Mouse (Mus musculus): Measurements from ENCODE around the gene Klf12. TPM values are rescaled to one million over a fixed set of nuclear protein-coding genes. Genes with fewer than 3 reads are reported as not detected.

The Klf12 gene
- polyA plus RNA-seq, 1 experiment: not detected

- H3K27ac ChIP-seq (ENCODE audit: insufficient read depth, low read depth, low read length): no peak overlapping the region
- no peak overlapping the region for H3K4me3 ChIP-seq (ENCODE audit: insufficient read depth, low read depth, low read length)
- H3K4me1 ChIP-seq (ENCODE audit: control insufficient read depth, insufficient read depth, low read length): peaks cover 5% of the 10 kb centered on the region
- WGBS: 91% methylated on average over 3 of the region's 3 CpGs
- TF ChIP-seq POLR2A (IDR thresholded peaks at IDR 0.05; ENCODE audit: insufficient read depth, low read depth, low read length) (no peak), CTCF (IDR thresholded peaks at IDR 0.05; ENCODE audit: insufficient read depth, low read depth, low read length) (no peak)
Observed at GRCm38 (mm10) chr14:100095730-100096129, 188.7 kb downstream of the Klf12 start.

- TF ChIP-seq POLR2A (IDR thresholded peaks at IDR 0.05; ENCODE audit: insufficient read depth, low read depth, low read length) (no peak), CTCF (IDR thresholded peaks at IDR 0.05; ENCODE audit: insufficient read depth, low read depth, low read length) (no peak)
- no peak overlapping the region for H3K27ac ChIP-seq (ENCODE audit: insufficient read depth, low read depth, low read length)
- peaks cover 5% of the 10 kb centered on the region for H3K4me1 ChIP-seq (ENCODE audit: control insufficient read depth, insufficient read depth, low read length)
- WGBS: 95% methylated on average over 1 of the region's 1 CpGs
- H3K4me3 ChIP-seq (ENCODE audit: insufficient read depth, low read depth, low read length): no peak overlapping the region
Observed at GRCm38 (mm10) chr14:100090517-100090916, 194.0 kb downstream of the Klf12 start.

- Histone ChIP-seq H3K4me3 (ENCODE audit: insufficient read depth, low read depth, low read length) (no peak overlapping the region), H3K4me1 (ENCODE audit: control insufficient read depth, insufficient read depth, low read length) (no peaks in the 10 kb centered on the region), H3K27ac (ENCODE audit: insufficient read depth, low read depth, low read length) (no peak overlapping the region)
- TF ChIP-seq CTCF (IDR thresholded peaks at IDR 0.05; ENCODE audit: insufficient read depth, low read depth, low read length) (no peak), POLR2A (IDR thresholded peaks at IDR 0.05; ENCODE audit: insufficient read depth, low read depth, low read length) (no peak)
- 54% methylated on average over 4 of the region's 4 CpGs for WGBS
Observed at GRCm38 (mm10) chr14:100079620-100080019, 204.9 kb downstream of the Klf12 start.

- H3K4me1 ChIP-seq (ENCODE audit: control insufficient read depth, insufficient read depth, low read length): no peaks in the 10 kb centered on the region
- H3K4me3 ChIP-seq (ENCODE audit: insufficient read depth, low read depth, low read length): no peak overlapping the region
- TF ChIP-seq POLR2A (IDR thresholded peaks at IDR 0.05; ENCODE audit: insufficient read depth, low read depth, low read length) (no peak), CTCF (IDR thresholded peaks at IDR 0.05; ENCODE audit: insufficient read depth, low read depth, low read length) (no peak)
- no peak overlapping the region for H3K27ac ChIP-seq (ENCODE audit: insufficient read depth, low read depth, low read length)
- 86% methylated on average over 12 of the region's 12 CpGs for WGBS
Observed at GRCm38 (mm10) chr14:100072431-100073195, 211.9 kb downstream of the Klf12 start.

GRCm38 (mm10) chr14:100069543-100070090, 214.9 kb downstream of the Klf12 start:
- no peak for TF ChIP-seq POLR2A (IDR thresholded peaks at IDR 0.05; ENCODE audit: insufficient read depth, low read depth, low read length)
- TF ChIP-seq CTCF (IDR thresholded peaks at IDR 0.05; ENCODE audit: insufficient read depth, low read depth, low read length): no peak
- WGBS: 32% methylated on average over 2 of the region's 2 CpGs
- H3K27ac ChIP-seq (ENCODE audit: insufficient read depth, low read depth, low read length): no peak overlapping the region

GRCm38 (mm10) chr14:100068715-100069114, 215.8 kb downstream of the Klf12 start:
- Histone ChIP-seq H3K27ac (ENCODE audit: insufficient read depth, low read depth, low read length) (no peak overlapping the region), H3K4me3 (ENCODE audit: insufficient read depth, low read depth, low read length) (no peak overlapping the region), H3K4me1 (ENCODE audit: control insufficient read depth, insufficient read depth, low read length) (no peaks in the 10 kb centered on the region)
- no peak for TF ChIP-seq POLR2A (IDR thresholded peaks at IDR 0.05; ENCODE audit: insufficient read depth, low read depth, low read length)
- TF ChIP-seq CTCF (IDR thresholded peaks at IDR 0.05; ENCODE audit: insufficient read depth, low read depth, low read length): no peak
- 69% methylated on average over 5 of the region's 5 CpGs for WGBS

More at GRCm38 (mm10) chr14:100069543-100070090, 214.9 kb downstream of the Klf12 start:
- H3K4me3 ChIP-seq (ENCODE audit: insufficient read depth, low read depth, low read length): no peak overlapping the region
- H3K4me1 ChIP-seq (ENCODE audit: control insufficient read depth, insufficient read depth, low read length): no peaks in the 10 kb centered on the region

- Histone ChIP-seq H3K4me3 (ENCODE audit: insufficient read depth, low read depth, low read length) (no peak overlapping the region), H3K27ac (ENCODE audit: insufficient read depth, low read depth, low read length) (no peak overlapping the region), H3K4me1 (ENCODE audit: control insufficient read depth, insufficient read depth, low read length) (no peaks in the 10 kb centered on the region)
- TF ChIP-seq POLR2A (IDR thresholded peaks at IDR 0.05; ENCODE audit: insufficient read depth, low read depth, low read length) (no peak), CTCF (IDR thresholded peaks at IDR 0.05; ENCODE audit: insufficient read depth, low read depth, low read length) (no peak)
- 100% methylated on average over 1 of the region's 1 CpGs for WGBS
Observed at GRCm38 (mm10) chr14:100062516-100062915, 222.0 kb downstream of the Klf12 start.

- Histone ChIP-seq H3K4me3 (ENCODE audit: insufficient read depth, low read depth, low read length) (no peak overlapping the region), H3K4me1 (ENCODE audit: control insufficient read depth, insufficient read depth, low read length) (no peaks in the 10 kb centered on the region), H3K27ac (ENCODE audit: insufficient read depth, low read depth, low read length) (no peak overlapping the region)
- WGBS: 56% methylated on average over 2 of the region's 2 CpGs
- TF ChIP-seq POLR2A (IDR thresholded peaks at IDR 0.05; ENCODE audit: insufficient read depth, low read depth, low read length): no peak
- no peak for TF ChIP-seq CTCF (IDR thresholded peaks at IDR 0.05; ENCODE audit: insufficient read depth, low read depth, low read length)
Observed at GRCm38 (mm10) chr14:100054150-100054549, 230.3 kb downstream of the Klf12 start.

- TF ChIP-seq CTCF (IDR thresholded peaks at IDR 0.05; ENCODE audit: insufficient read depth, low read depth, low read length): no peak
- TF ChIP-seq POLR2A (IDR thresholded peaks at IDR 0.05; ENCODE audit: insufficient read depth, low read depth, low read length): no peak
- Histone ChIP-seq H3K4me1 (ENCODE audit: control insufficient read depth, insufficient read depth, low read length) (no peaks in the 10 kb centered on the region), H3K27ac (ENCODE audit: insufficient read depth, low read depth, low read length) (no peak overlapping the region), H3K4me3 (ENCODE audit: insufficient read depth, low read depth, low read length) (no peak overlapping the region)
- WGBS: 88% methylated on average over 4 of the region's 4 CpGs
Observed at GRCm38 (mm10) chr14:100053456-100053855, 231.0 kb downstream of the Klf12 start.
